Mouse (Mus musculus) midbrain, embryonic 14.5 days (tissue): ENCODE results near the gene Atf6. TPM values are rescaled to one million over a fixed set of nuclear protein-coding genes. Genes with fewer than 3 reads are reported as not detected.
A peak's percentile ranks its signal among the peaks of the same experiment; 100 is the strongest.

Experiments
- ATAC-seq: fragments of 200-750 bp; cut with Nextera tagmentation; 2 replicates; pipeline ENCODE4 v1.8.0; 2017; ENCODE audit warnings: moderate number of reproducible peaks, moderate library complexity; ENCODE audit not compliant: low FRiP score, low TSS enrichment
- DNase-seq: peaks from one replicate; pipeline ENCODE4 v3.0.0-alpha.2; 2015
- H3K27ac ChIP-seq: fragments of 300-500 bp; sonication (generic); replicated peaks from 2 replicates; pipeline ENCODE4 v1.5.1; 2014; ENCODE audit warnings: mild to moderate bottlenecking, low read depth, low read length, moderate library complexity
- H3K27me3 ChIP-seq: fragments of 300-500 bp; sonication (generic); 2 replicates; pipeline ENCODE4 v1.6.1; 2014; ENCODE audit warnings: low read length, control low read depth, mixed read lengths; ENCODE audit not compliant: control insufficient read depth, insufficient read depth
- H3K36me3 ChIP-seq: fragments of 300-500 bp; sonication (generic); 2 replicates; pipeline ENCODE4 v1.6.1; 2014; ENCODE audit warnings: low read length, control low read depth; ENCODE audit not compliant: control insufficient read depth, insufficient read depth
- H3K4me1 ChIP-seq: fragments of 300-500 bp; sonication (generic); 2 replicates; pipeline ENCODE4 v1.6.1; 2014; ENCODE audit warnings: mild to moderate bottlenecking, antibody characterized with exemption, low read length, control low read depth; ENCODE audit not compliant: control insufficient read depth, insufficient read depth
- H3K4me2 ChIP-seq: fragments of 300-500 bp; sonication (generic); 2 replicates; pipeline ENCODE4 v1.6.1; 2014; ENCODE audit warnings: mild to moderate bottlenecking, low read length, moderate library complexity
- H3K4me3 ChIP-seq: fragments of 300-500 bp; sonication (generic); replicated peaks from 2 replicates; pipeline ENCODE4 v1.5.1; 2014; ENCODE audit warnings: low read depth, low read length
- H3K9ac ChIP-seq: fragments of 300-500 bp; sonication (generic); replicated peaks from 2 replicates; pipeline ENCODE4 v1.6.1; 2014; ENCODE audit warnings: mild to moderate bottlenecking, low read length, moderate library complexity
- H3K9me3 ChIP-seq: fragments of 300-500 bp; sonication (generic); 2 replicates; pipeline ENCODE4 v1.6.1; 2016; ENCODE audit warnings: low read length, control low read depth, mixed read lengths; ENCODE audit not compliant: control insufficient read depth
- WGBS: fragments of 180-500 bp; shearing (Covaris S2); extraction: QIAGEN DNeasy Blood & Tissue Kit; methylation state at CpG from one replicate; pipeline ENCODE4 v1.1.7; 2014; 5-methylcytosine and 5-hydroxymethylcytosine counted together
- polyA plus RNA-seq: library from polyadenylated mRNA; unstranded; fragments of >200 nt; fragmentation: Nextera tagmentation; extraction: Ambion mirVana; gene quantifications from 2 replicates; pipeline ENCODE4 v1.2.1, GENCODE M21; 2014

The Atf6 gene
- polyA plus RNA-seq, 1 experiment from 2014 or later = 12.0 TPM

DNA sequence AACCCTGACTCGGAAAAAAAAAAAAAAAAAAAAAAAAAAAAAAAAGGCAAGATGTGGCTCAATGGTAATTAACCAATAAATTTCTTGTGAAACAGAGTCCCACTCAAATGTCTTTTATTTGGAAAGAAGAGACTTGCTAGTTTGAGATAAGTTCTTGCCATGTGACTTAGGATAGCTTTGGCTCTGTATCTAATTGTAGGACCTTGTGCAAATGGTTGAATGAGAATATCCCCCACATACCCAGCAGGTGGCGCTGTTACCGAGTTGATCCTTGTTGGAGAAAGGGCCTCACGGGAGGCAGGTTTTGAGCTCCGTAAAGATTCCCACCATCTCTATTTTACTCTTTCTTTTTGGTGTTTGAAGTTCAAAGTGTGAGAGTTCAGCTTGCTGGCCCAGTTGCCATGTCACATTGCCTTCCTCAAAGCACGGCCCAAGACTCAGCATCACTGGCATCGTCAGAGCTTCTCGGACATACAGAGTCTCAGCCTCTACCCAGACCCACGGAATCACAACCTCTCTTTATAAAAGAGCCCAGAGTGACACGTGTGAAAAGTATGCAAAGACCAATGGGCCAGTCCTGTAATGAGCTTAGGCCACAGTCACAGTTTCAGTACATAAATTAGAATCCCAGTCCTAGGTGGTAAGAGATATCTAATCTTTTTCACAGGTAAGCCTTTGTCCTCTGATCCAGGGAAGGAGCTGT lies 34.1 kb upstream of the Atf6 start:
- H3K4me2 ChIP-seq = peak overlapping the region; percentile 32; the same call in 1 of the 2 replicates
- peaks cover 6% of the 10 kb centered on the region; the same call in 1 of the 2 replicates for H3K27me3 ChIP-seq
- ATAC-seq = peak; percentile 34; the same call in 1 of the 2 replicates
- no peaks in the 10 kb centered on the region for H3K9me3 ChIP-seq
- no peaks in the 10 kb centered on the region for H3K36me3 ChIP-seq
- no peaks in the 10 kb centered on the region for H3K4me1 ChIP-seq
- WGBS = 29% methylated on average over 10 of the region's 10 CpGs
- DNase-seq = peak; percentile 91
- no peak overlapping the region for H3K27ac ChIP-seq
- no peak overlapping the region for H3K9ac ChIP-seq
- H3K4me3 ChIP-seq = peak overlapping the region; percentile 17; the same call in 1 of the 2 replicates

DNA sequence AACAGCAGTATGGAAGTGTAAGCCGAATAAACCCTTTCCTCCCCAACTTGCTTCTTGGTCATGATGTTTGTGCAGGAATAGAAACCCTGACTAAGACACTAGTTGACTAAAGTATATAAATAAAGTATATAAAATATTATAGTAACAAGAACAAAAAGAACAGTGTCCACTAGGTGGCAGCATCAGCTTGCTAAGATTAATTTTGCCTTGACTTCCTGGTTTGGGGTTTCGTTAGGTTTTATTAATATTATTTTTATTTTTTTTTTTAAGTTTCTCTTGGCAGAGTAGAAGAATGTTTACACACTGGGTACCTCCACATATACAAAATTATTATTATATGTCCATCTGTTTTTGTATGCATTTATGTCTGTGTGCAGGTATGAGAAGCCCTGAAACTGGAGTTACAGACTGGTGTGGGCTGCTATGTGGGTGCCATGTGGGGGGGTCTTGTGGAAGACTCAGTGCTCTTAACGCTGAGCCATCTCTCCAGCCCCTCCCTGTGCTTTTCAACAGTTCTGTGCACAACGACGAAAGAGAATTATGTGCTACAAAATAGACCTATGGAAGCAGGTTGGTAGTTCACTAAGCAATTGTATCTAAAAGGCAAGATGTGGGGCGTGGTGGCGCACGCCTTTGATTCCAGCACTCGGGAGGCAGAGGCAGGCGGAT lies 33.4 kb upstream of the Atf6 start:
- Histone ChIP-seq H3K9me3 (no peaks in the 10 kb centered on the region), H3K27me3 (peaks cover 1% of the 10 kb centered on the region; the same call in 1 of the 2 replicates), H3K4me1 (no peaks in the 10 kb centered on the region), H3K4me3 (no peak overlapping the region), H3K27ac (no peak overlapping the region), H3K36me3 (no peaks in the 10 kb centered on the region), H3K4me2 (no peak overlapping the region), H3K9ac (no peak overlapping the region)
- DNase-seq (peak; percentile 88), ATAC-seq (no peak; the same call in 1 of the 2 replicates)
- WGBS = 37% methylated on average over 10 of the region's 10 CpGs

DNA sequence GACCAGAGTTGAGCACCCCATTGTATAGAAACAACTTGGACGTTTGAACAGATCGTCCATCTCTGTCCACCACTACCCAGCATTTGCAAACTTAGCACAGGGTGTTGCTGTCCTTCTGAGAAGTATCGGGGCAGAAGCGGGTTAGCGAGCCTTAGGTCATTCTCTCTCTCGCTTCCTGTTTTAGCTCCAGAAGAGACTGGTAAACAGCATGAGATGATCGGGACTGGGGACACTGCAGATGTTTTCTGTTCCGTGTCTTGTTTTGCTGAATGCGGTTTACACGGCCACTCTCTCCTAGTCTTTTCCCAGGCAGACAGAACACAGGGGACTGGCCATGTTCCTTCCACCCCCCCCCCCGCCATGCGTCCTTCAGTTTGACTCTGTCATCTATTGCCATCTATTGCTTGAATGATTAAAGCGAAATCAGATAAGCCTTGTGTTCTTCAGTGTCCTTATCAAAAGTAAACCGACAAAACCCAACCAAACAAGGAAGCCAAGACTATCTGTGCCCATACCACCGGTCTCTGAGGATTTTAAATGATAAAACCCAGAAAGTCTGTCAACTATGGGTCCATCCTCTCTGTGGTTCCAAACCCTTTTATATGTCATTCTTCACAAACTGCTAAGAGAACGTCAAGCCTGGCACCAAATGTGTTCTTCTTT lies 31.0 kb upstream of the Atf6 start:
- Histone ChIP-seq H3K9ac (no peak overlapping the region), H3K36me3 (no peaks in the 10 kb centered on the region), H3K4me1 (no peaks in the 10 kb centered on the region), H3K27me3 (no peaks in the 10 kb centered on the region), H3K4me3 (no peak overlapping the region), H3K27ac (no peak overlapping the region), H3K4me2 (no peak overlapping the region), H3K9me3 (no peaks in the 10 kb centered on the region)
- WGBS = 82% methylated on average over 16 of the region's 16 CpGs
- DNase-seq (no peak), ATAC-seq (no peak)

DNA sequence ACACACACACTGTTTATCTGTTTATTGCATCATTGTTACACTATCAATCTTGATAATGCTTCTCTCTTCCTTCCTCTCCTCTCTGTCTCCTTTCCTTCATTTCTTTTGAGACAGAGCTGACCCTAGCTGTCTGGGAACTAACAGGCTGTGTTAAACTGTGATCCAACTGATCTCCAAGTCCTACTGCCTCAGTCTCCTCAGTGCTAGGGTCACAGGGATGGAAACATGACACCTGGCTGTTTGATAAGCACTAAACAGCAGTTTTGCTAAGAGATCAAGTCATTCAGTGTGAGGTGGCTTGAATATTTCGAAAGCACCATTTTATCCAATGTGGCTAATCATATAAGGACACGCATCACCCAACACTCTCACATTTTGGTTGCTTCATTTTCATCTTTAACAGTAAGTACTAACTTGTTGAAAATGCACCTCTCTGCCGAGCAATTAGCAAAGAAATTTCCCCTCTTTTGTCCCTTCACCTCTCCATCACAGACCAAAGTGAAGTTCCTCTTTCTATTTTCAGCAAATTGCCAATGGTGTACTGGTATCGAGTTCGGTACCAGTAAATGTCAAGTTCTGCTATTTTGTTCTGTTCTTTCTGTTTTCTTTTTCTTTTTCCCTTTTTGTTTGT lies 29.2 kb upstream of the Atf6 start:
- no peaks in the 10 kb centered on the region for H3K36me3 ChIP-seq
- H3K9me3 ChIP-seq = no peaks in the 10 kb centered on the region
- 89% methylated on average over 5 of the region's 5 CpGs for WGBS
- no peaks in the 10 kb centered on the region for H3K27me3 ChIP-seq
- ATAC-seq (no peak), DNase-seq (no peak)
- H3K4me1 ChIP-seq = no peaks in the 10 kb centered on the region
- no peak overlapping the region for H3K4me2 ChIP-seq
- no peak overlapping the region for H3K27ac ChIP-seq
- H3K9ac ChIP-seq = no peak overlapping the region
- H3K4me3 ChIP-seq = no peak overlapping the region

DNA sequence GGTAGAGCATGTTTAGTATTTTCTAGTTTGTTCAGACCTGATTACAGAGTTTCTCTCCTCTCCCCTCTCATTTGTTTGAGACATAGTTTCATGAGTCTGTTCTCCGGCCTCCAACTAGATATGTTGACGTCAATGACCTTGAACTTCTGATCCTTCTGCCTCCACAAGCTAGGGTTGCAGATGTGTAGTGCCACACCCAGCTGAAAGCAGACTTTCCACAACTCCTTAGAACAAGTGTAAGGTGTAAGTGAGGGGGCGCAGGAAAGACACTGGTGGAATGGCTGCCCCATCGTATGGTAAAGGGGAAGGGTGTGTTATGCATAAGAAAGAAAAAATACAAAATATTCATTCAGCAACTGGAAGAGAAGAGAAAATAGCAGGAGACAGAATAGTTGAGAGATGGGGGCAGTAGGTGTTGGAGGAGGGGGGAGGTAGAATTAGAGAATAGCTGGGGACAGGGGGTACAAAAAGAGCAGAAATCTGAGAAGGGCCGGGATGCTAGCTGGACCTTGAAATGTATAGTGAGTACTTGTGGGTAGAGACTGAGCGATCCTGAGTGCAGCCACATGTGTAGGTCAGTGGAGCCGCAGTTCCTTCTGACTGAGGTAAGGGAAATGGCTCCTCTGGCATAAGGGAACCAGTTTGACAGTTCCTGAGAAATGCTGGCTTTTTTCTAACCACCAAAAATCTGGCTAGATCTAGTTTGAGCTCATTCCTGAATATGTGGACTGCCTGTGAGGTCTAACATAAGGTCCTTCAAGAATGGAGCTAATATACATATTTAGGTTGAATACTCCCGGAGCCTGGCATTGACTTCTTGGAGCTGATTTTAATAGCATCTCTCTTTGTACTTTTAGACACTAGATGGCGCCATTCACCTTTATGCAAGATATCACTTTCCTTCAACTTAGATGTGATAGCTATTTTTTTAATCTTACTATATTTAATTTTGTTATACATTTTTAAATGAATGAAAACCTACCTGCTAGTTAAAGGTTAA lies 27.3 kb upstream of the Atf6 start:
- WGBS = 66% methylated on average over 9 of the region's 9 CpGs
- no peak for ATAC-seq
- Histone ChIP-seq H3K9ac (no peak overlapping the region), H3K27me3 (no peaks in the 10 kb centered on the region), H3K4me1 (no peaks in the 10 kb centered on the region), H3K4me3 (no peak overlapping the region), H3K4me2 (no peak overlapping the region), H3K27ac (no peak overlapping the region), H3K36me3 (no peaks in the 10 kb centered on the region), H3K9me3 (no peaks in the 10 kb centered on the region)
- DNase-seq = peak; percentile 85

DNA sequence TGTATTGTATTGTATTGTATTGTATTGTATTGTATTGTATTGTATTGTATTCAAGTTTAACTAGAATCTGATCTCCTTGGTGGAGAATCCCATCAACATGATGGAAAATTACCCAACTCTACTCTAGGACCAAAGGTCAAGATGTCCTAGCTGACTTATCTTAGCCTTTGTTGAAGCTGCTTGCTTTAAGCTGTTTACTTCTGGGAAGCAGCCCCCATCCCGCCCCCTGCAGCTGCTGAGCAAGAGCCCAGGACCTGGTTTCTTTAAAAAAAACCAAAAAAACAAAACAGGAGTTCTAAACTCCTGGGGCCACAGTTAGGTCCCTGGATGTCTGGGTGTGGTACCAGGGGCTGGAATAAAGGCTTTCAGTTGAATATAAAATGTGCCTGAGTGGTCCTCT lies 24.7 kb upstream of the Atf6 start:
- H3K9me3 ChIP-seq = no peaks in the 10 kb centered on the region
- DNase-seq = no peak
- 44% methylated on average over 1 of the region's 1 CpGs for WGBS
- H3K27me3 ChIP-seq = no peaks in the 10 kb centered on the region
- H3K36me3 ChIP-seq = no peaks in the 10 kb centered on the region
- no peak overlapping the region for H3K4me2 ChIP-seq
- H3K27ac ChIP-seq = no peak overlapping the region
- no peaks in the 10 kb centered on the region for H3K4me1 ChIP-seq
- H3K4me3 ChIP-seq = no peak overlapping the region
- no peak overlapping the region for H3K9ac ChIP-seq
- ATAC-seq = no peak

DNA sequence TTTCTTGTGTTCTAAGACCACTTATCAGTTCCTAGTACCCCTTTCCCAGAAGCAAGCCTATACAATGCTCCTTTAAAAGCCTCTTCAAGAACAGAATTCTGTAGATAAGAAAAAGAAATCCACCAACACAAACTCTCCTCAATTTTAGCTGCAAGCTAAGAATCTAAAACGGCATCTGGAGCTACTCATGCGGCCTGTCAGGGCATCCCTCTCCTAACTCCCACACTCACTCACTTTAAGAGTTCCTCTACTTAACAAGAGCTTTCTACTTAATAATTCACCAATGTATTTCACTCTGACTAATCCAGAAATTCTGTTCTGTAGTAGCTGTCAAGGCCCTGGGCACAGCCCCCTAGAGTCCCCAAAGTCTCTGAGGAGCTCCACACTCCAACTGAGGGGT lies 24.1 kb upstream of the Atf6 start:
- Histone ChIP-seq H3K9ac (no peak overlapping the region), H3K4me3 (no peak overlapping the region), H3K27ac (no peak overlapping the region), H3K4me2 (no peak overlapping the region), H3K4me1 (no peaks in the 10 kb centered on the region), H3K36me3 (no peaks in the 10 kb centered on the region), H3K9me3 (no peaks in the 10 kb centered on the region), H3K27me3 (no peaks in the 10 kb centered on the region)
- 77% methylated on average over 2 of the region's 2 CpGs for WGBS
- no peak for ATAC-seq
- no peak for DNase-seq

DNA sequence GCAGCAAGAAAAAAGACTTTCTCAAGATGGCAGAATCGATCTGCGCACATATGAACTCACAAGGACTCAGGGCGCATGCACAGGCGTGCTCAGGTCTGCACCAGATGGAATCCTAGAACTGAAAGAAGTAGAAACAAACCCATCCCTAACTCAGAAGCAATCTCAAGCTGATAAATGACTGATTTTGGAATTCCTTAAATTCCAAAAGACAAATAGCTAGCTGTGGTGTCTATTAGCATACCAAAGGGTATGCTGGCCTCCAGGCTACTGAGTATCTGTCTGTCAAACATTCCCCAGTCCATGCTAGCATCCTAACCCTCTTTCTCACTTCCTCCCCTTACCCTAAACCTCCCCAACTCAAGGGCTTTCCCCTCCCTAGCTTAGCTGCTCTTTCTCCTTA lies 21.7 kb upstream of the Atf6 start:
- no peak overlapping the region for H3K4me2 ChIP-seq
- no peaks in the 10 kb centered on the region for H3K27me3 ChIP-seq
- H3K9ac ChIP-seq = no peak overlapping the region
- no peaks in the 10 kb centered on the region for H3K9me3 ChIP-seq
- 82% methylated on average over 4 of the region's 4 CpGs for WGBS
- 0 out of 2 replicates have a peak, but pooled peaks cover 3% of the 10 kb centered on the region for H3K4me1 ChIP-seq
- DNase-seq = no peak
- H3K36me3 ChIP-seq = no peaks in the 10 kb centered on the region
- H3K4me3 ChIP-seq = no peak overlapping the region
- H3K27ac ChIP-seq = no peak overlapping the region
- no peak for ATAC-seq
